Mouse (Mus musculus): ENCODE results near the gene Ppp2ca. TPM values are rescaled to one million over a fixed set of nuclear protein-coding genes. Genes with fewer than 3 reads are reported as not detected.
"Not testable (repeated sequence)": the region's sequence is repeated elsewhere in the genome, so short reads cannot be mapped to it uniquely, and the experiment has no call there.

Ppp2ca gene
- polyA plus RNA-seq, 1 experiment from 2014 or later: 42.1 TPM

DNA sequence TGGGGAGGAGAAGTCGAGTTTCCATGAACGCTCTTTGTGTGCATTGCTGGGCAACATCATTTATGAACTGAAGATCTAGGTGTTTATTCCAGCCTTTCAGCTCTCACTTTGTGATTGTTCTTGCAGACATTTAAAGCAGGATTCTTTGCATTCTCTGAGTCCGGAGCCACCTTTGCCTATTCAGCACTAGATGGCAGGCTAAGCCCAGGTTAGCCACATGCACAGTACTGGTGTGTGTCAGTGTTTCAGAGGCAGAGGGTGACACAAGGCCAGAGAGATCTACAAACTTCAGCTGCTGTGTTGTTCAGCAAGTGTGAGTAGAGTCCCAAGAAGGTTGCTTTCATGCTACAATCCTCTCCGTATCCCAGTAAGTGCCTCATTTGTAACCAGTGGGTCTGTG is 45.2 kb downstream of the Ppp2ca start:
- not testable (repeated sequence) for H3K27ac ChIP-seq (ENCODE audit: low read length); H3K27me3 ChIP-seq (replicated peaks; ENCODE audit: insufficient read depth, low read length); H3K9ac ChIP-seq (replicated peaks; ENCODE audit: low read depth); H3K4me2 ChIP-seq (replicated peaks; ENCODE audit: low read depth, low read length); H3K4me3 ChIP-seq (ENCODE audit: low read depth, low read length); H3K36me3 ChIP-seq (ENCODE audit: insufficient read depth, low read length); H3K4me1 ChIP-seq (ENCODE audit: insufficient read depth, low read depth, low read length); H3K9me3 ChIP-seq (ENCODE audit: low read length)
- DNase-seq (ENCODE audit: low spot score) (peak; percentile 68), ATAC-seq (peak; percentile 77)
- TF ChIP-seq CTCF (IDR thresholded peaks at IDR 0.05): peak; percentile 78
- WGBS: 32% methylated on average over 4 of the region's 4 CpGs

GRCm38 (mm10) chr11:52145428-52145827 is 46.9 kb downstream of the Ppp2ca start, which contains the start of gene Olfr1373:
Gene Olfr1373 (minus strand): TSS chr11:52145528.
- not testable (repeated sequence) for DNase-seq (ENCODE audit: low spot score); H3K36me3 ChIP-seq (ENCODE audit: insufficient read depth, low read length); H3K9ac ChIP-seq (replicated peaks; ENCODE audit: low read depth); H3K4me2 ChIP-seq (replicated peaks; ENCODE audit: low read depth, low read length); H3K27me3 ChIP-seq (replicated peaks; ENCODE audit: insufficient read depth, low read length); H3K9me3 ChIP-seq (ENCODE audit: low read length); ATAC-seq; H3K4me1 ChIP-seq (ENCODE audit: insufficient read depth, low read depth, low read length); H3K27ac ChIP-seq (ENCODE audit: low read length); H3K4me3 ChIP-seq (ENCODE audit: low read depth, low read length)
- WGBS: no CpG with 5 or more reads among the region's 1 CpGs

- WGBS: 35% methylated on average over 10 of the region's 10 CpGs
Observed at GRCm38 (mm10) chr11:52163926-52164325, 65.4 kb downstream of the Ppp2ca start.

DNA sequence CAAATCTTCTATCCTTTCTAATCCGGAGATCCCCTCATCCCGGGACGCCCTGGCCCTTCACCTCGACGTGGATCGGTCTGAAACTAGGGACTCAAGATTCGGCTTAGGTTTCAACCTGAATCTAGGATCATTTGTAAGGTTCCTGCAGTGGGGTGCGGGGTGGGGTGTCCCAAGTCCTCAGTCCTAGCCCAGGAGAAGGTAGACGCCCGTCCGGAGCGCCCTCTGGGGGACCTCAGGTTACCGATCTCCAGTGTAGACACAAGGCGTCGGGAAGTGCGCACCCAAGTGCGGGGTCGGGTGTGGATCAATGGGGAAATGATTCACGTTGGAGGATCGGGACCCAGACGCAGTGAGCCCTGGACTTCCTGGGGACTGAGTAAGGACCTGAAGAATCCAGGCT is 68.6 kb downstream of the Ppp2ca start:
- Histone ChIP-seq H3K4me1 (ENCODE audit: insufficient read depth, low read depth, low read length) (no peaks in the 10 kb centered on the region), H3K9me3 (ENCODE audit: low read length) (no peaks in the 10 kb centered on the region), H3K4me2 (replicated peaks; ENCODE audit: low read depth, low read length) (peak overlapping the region; percentile 76), H3K27me3 (replicated peaks; ENCODE audit: insufficient read depth, low read length) (no peaks in the 10 kb centered on the region), H3K9ac (replicated peaks; ENCODE audit: low read depth) (no peak overlapping the region), H3K27ac (ENCODE audit: low read length) (no peak overlapping the region), H3K4me3 (ENCODE audit: low read depth, low read length) (peak overlapping the region; percentile 52; the same call in 1 of the 2 replicates), H3K36me3 (ENCODE audit: insufficient read depth, low read length) (no peaks in the 10 kb centered on the region)
- WGBS: 2% methylated on average over 21 of the region's 21 CpGs
- ATAC-seq (no peak), DNase-seq (ENCODE audit: low spot score) (no peak)
- TF ChIP-seq EP300 (IDR thresholded peaks at IDR 0.05): no peak
- peak; percentile 27; the same call in 1 of the 2 replicates for TF ChIP-seq CTCF (IDR thresholded peaks at IDR 0.05)

More at GRCm38 (mm10) chr11:52163926-52164325, 65.4 kb downstream of the Ppp2ca start:
- no peaks in the 10 kb centered on the region for H3K27me3 ChIP-seq (replicated peaks; ENCODE audit: insufficient read depth, low read length)
- ATAC-seq: 0 out of 2 replicates have a peak, but pooled peaks have one; percentile 21
- no peaks in the 10 kb centered on the region for H3K36me3 ChIP-seq (ENCODE audit: insufficient read depth, low read length)
- no peak overlapping the region for H3K4me2 ChIP-seq (replicated peaks; ENCODE audit: low read depth, low read length)
- TF ChIP-seq CTCF (IDR thresholded peaks at IDR 0.05): no peak
- TF ChIP-seq EP300 (IDR thresholded peaks at IDR 0.05): no peak
- H3K9me3 ChIP-seq (ENCODE audit: low read length): no peaks in the 10 kb centered on the region
- no peak overlapping the region for H3K27ac ChIP-seq (ENCODE audit: low read length)
- no peak overlapping the region for H3K9ac ChIP-seq (replicated peaks; ENCODE audit: low read depth)
- H3K4me3 ChIP-seq (ENCODE audit: low read depth, low read length): no peak overlapping the region
- H3K4me1 ChIP-seq (ENCODE audit: insufficient read depth, low read depth, low read length): no peaks in the 10 kb centered on the region
- DNase-seq (ENCODE audit: low spot score): no peak

GRCm38 (mm10) chr11:52167901-52168302 is 69.4 kb downstream of the Ppp2ca start:
- WGBS: under 1% methylated on average over 29 of the region's 42 CpGs
- H3K9ac ChIP-seq (replicated peaks; ENCODE audit: low read depth): peak overlapping the region; percentile 19; the same call in 1 of the 2 replicates
- not testable (repeated sequence) for H3K27me3 ChIP-seq (replicated peaks; ENCODE audit: insufficient read depth, low read length)

GRCm38 (mm10) chr11:52168461-52168860 is 70.0 kb downstream of the Ppp2ca start:
- H3K36me3 ChIP-seq (ENCODE audit: insufficient read depth, low read length): no peaks in the 10 kb centered on the region
- ATAC-seq (peak; percentile 59), DNase-seq (ENCODE audit: low spot score) (peak; percentile 80)
- WGBS: 5% methylated on average over 12 of the region's 12 CpGs
- TF ChIP-seq CTCF (IDR thresholded peaks at IDR 0.05) (no peak), EP300 (IDR thresholded peaks at IDR 0.05) (no peak)
- H3K4me2 ChIP-seq (replicated peaks; ENCODE audit: low read depth, low read length): peak overlapping the region; percentile 76
- H3K27me3 ChIP-seq (replicated peaks; ENCODE audit: insufficient read depth, low read length): no peaks in the 10 kb centered on the region
- H3K9me3 ChIP-seq (ENCODE audit: low read length): no peaks in the 10 kb centered on the region
- H3K4me1 ChIP-seq (ENCODE audit: insufficient read depth, low read depth, low read length): no peaks in the 10 kb centered on the region
- peak overlapping the region; percentile 19; the same call in 1 of the 2 replicates for H3K9ac ChIP-seq (replicated peaks; ENCODE audit: low read depth)
- peak overlapping the region; percentile 52 for H3K4me3 ChIP-seq (ENCODE audit: low read depth, low read length)
- H3K27ac ChIP-seq (ENCODE audit: low read length): no peak overlapping the region

More at GRCm38 (mm10) chr11:52167901-52168302, 69.4 kb downstream of the Ppp2ca start:
- DNase-seq (ENCODE audit: low spot score): peak; percentile 45
- Histone ChIP-seq H3K4me3 (ENCODE audit: low read depth, low read length) (peak overlapping the region; percentile 52), H3K4me2 (replicated peaks; ENCODE audit: low read depth, low read length) (peak overlapping the region; percentile 76)
- H3K27ac ChIP-seq (ENCODE audit: low read length); H3K36me3 ChIP-seq (ENCODE audit: insufficient read depth, low read length); H3K9me3 ChIP-seq (ENCODE audit: low read length); H3K4me1 ChIP-seq (ENCODE audit: insufficient read depth, low read depth, low read length): not testable (repeated sequence)
- peak; percentile 94 for ATAC-seq

Small RNA genes within 50 kb of the gene (microRNA-seq; reads per million reads assigned to microRNA genes)
- gene Gm24157 (not detected), gene Mir3061 (8.8 reads per million, percentile 21 among the genes with 10 or more reads in this experiment)

Other genes starting within 250 kb of the Ppp2ca start
- 3.1 and 3.9 TPM in 2 replicates for gene Jade2, start 241.0 kb upstream of the Ppp2ca start, polyA plus RNA-seq (2015; fragmentation: Nextera tagmentation; extraction: Ambion mirVana)
- gene Cdkn2aipnl, start 131.0 kb upstream of the Ppp2ca start, polyA plus RNA-seq (2015; fragmentation: Nextera tagmentation; extraction: Ambion mirVana): 55.9 and 56.9 TPM in 2 replicates
- 276 and 280 TPM in 2 replicates for gene Ube2b, start 97.9 kb upstream of the Ppp2ca start, polyA plus RNA-seq (2015; fragmentation: Nextera tagmentation; extraction: Ambion mirVana)
- gene Cdkl3, start 94.5 kb upstream of the Ppp2ca start, polyA plus RNA-seq (2015; fragmentation: Nextera tagmentation; extraction: Ambion mirVana): 6.1 and 6.4 TPM in 2 replicates
- not detected in 2 replicates for gene Olfr1373, start 46.8 kb downstream of the Ppp2ca start, polyA plus RNA-seq (2015; fragmentation: Nextera tagmentation; extraction: Ambion mirVana)
- not detected in 2 replicates for gene Olfr1371, start 115.3 kb downstream of the Ppp2ca start, polyA plus RNA-seq (2015; fragmentation: Nextera tagmentation; extraction: Ambion mirVana)
- gene Skp1a, start 133.3 kb downstream of the Ppp2ca start, polyA plus RNA-seq (2015; fragmentation: Nextera tagmentation; extraction: Ambion mirVana): 552 and 571 TPM in 2 replicates
- gene Tcf7, start 184.3 kb downstream of the Ppp2ca start, polyA plus RNA-seq (2015; fragmentation: Nextera tagmentation; extraction: Ambion mirVana): 14.7 and 14.8 TPM in 2 replicates